Mouse (Mus musculus): Measurements from ENCODE around the gene Psme2. TPM values are rescaled to one million over a fixed set of nuclear protein-coding genes. Genes with fewer than 3 reads are reported as not detected.
A peak's percentile ranks its signal among the peaks of the same experiment; 100 is the strongest.

Gene Psme2
- polyA plus RNA-seq, 1 experiment from 2014 or later, result 222 TPM

GRCm38 (mm10) chr14:55578668-55579269, 12.1 kb downstream of the Psme2 start:
- Histone ChIP-seq H3K27me3 (ENCODE audit: insufficient read depth, low read length) (no peaks in the 10 kb centered on the region), H3K4me2 (ENCODE audit: low read depth, low read length) (peak overlapping the region; percentile 96), H3K36me3 (replicated peaks; ENCODE audit: insufficient read depth, low read length) (peaks cover 22% of the 10 kb centered on the region), H3K9me3 (ENCODE audit: low read length) (no peaks in the 10 kb centered on the region), H3K4me1 (ENCODE audit: insufficient read depth) (peaks cover 23% of the 10 kb centered on the region), H3K4me3 (ENCODE audit: low read depth, low read length) (peak overlapping the region; percentile 80), H3K9ac (replicated peaks) (peak overlapping the region; percentile 94), H3K27ac (ENCODE audit: low read depth) (peak overlapping the region; percentile 85)
- TF ChIP-seq EP300 (IDR thresholded peaks at IDR 0.05; ENCODE audit: low read depth), result no peak
- 0 out of 2 replicates have a peak, but pooled peaks have one; percentile 7 for TF ChIP-seq CTCF (IDR thresholded peaks at IDR 0.05; ENCODE audit: low read depth)
- DNase-seq (peak; percentile 69), ATAC-seq (peak; percentile 56)
- 8% methylated on average over 6 of the region's 6 CpGs for WGBS (ENCODE audit: insufficient replicate concordance)

GRCm38 (mm10) chr14:55577871-55578667, 12.8 kb downstream of the Psme2 start, which contains the start of gene Psme1:
Gene Psme1 (plus strand): TSS chr14:55578123.
- Histone ChIP-seq H3K36me3 (replicated peaks; ENCODE audit: insufficient read depth, low read length) (peaks cover 22% of the 10 kb centered on the region), H3K4me1 (ENCODE audit: insufficient read depth) (peaks cover 21% of the 10 kb centered on the region), H3K4me3 (ENCODE audit: low read depth, low read length) (peak within 1 kb of the TSS; percentile 80), H3K27ac (ENCODE audit: low read depth) (peak within 1 kb of the TSS; percentile 85), H3K9ac (replicated peaks) (peak within 1 kb of the TSS; percentile 94), H3K4me2 (ENCODE audit: low read depth, low read length) (peak within 1 kb of the TSS; percentile 96), H3K9me3 (ENCODE audit: low read length) (no peaks in the 10 kb centered on the region), H3K27me3 (ENCODE audit: insufficient read depth, low read length) (no peaks in the 10 kb centered on the region)
- ATAC-seq (peak; percentile 83), DNase-seq (peak; percentile 83)
- TF ChIP-seq EP300 (IDR thresholded peaks at IDR 0.05; ENCODE audit: low read depth) (peak; percentile 62), CTCF (IDR thresholded peaks at IDR 0.05; ENCODE audit: low read depth) (no peak)
- under 1% methylated on average over 25 of the region's 32 CpGs for WGBS (ENCODE audit: insufficient replicate concordance)

- ATAC-seq, result no peak
- H3K4me1 ChIP-seq (ENCODE audit: insufficient read depth), result peaks cover 21% of the 10 kb centered on the region
- no peak overlapping the region for H3K27ac ChIP-seq (ENCODE audit: low read depth)
- H3K4me2 ChIP-seq (ENCODE audit: low read depth, low read length), result no peak overlapping the region
- H3K4me3 ChIP-seq (ENCODE audit: low read depth, low read length), result no peak overlapping the region
- H3K27me3 ChIP-seq (ENCODE audit: insufficient read depth, low read length), result no peaks in the 10 kb centered on the region
- H3K9me3 ChIP-seq (ENCODE audit: low read length), result no peaks in the 10 kb centered on the region
- no peak for DNase-seq
- TF ChIP-seq EP300 (IDR thresholded peaks at IDR 0.05; ENCODE audit: low read depth) (no peak), CTCF (IDR thresholded peaks at IDR 0.05; ENCODE audit: low read depth) (no peak)
- H3K9ac ChIP-seq (replicated peaks), result no peak overlapping the region
- H3K36me3 ChIP-seq (replicated peaks; ENCODE audit: insufficient read depth, low read length), result peaks cover 15% of the 10 kb centered on the region
- 86% methylated on average over 16 of the region's 16 CpGs for WGBS (ENCODE audit: insufficient replicate concordance)
Observed at GRCm38 (mm10) chr14:55576376-55576775, 14.5 kb downstream of the Psme2 start.

GRCm38 (mm10) chr14:55575711-55576110, 15.2 kb downstream of the Psme2 start:
- Histone ChIP-seq H3K4me2 (ENCODE audit: low read depth, low read length) (no peak overlapping the region), H3K4me1 (ENCODE audit: insufficient read depth) (peaks cover 21% of the 10 kb centered on the region)
- TF ChIP-seq EP300 (IDR thresholded peaks at IDR 0.05; ENCODE audit: low read depth) (no peak), CTCF (IDR thresholded peaks at IDR 0.05; ENCODE audit: low read depth) (no peak)

GRCm38 (mm10) chr14:55575302-55575701, 15.6 kb downstream of the Psme2 start, which contains the start of gene Fitm1:
Gene Fitm1 (plus strand): TSS chr14:55575617.
- Histone ChIP-seq H3K4me2 (ENCODE audit: low read depth, low read length) (no peak within 1 kb of the TSS), H3K9me3 (ENCODE audit: low read length) (no peaks in the 10 kb centered on the region), H3K4me1 (ENCODE audit: insufficient read depth) (peaks cover 21% of the 10 kb centered on the region), H3K27me3 (ENCODE audit: insufficient read depth, low read length) (no peaks in the 10 kb centered on the region), H3K9ac (replicated peaks) (no peak within 1 kb of the TSS), H3K27ac (ENCODE audit: low read depth) (no peak within 1 kb of the TSS), H3K36me3 (replicated peaks; ENCODE audit: insufficient read depth, low read length) (peaks cover 6% of the 10 kb centered on the region), H3K4me3 (ENCODE audit: low read depth, low read length) (no peak within 1 kb of the TSS)
- WGBS (ENCODE audit: insufficient replicate concordance), result 70% methylated on average over 8 of the region's 8 CpGs
- ATAC-seq (no peak), DNase-seq (no peak)
- TF ChIP-seq EP300 (IDR thresholded peaks at IDR 0.05; ENCODE audit: low read depth), result no peak
- TF ChIP-seq CTCF (IDR thresholded peaks at IDR 0.05; ENCODE audit: low read depth), result no peak

More at GRCm38 (mm10) chr14:55575711-55576110, 15.2 kb downstream of the Psme2 start:
- Histone ChIP-seq H3K4me3 (ENCODE audit: low read depth, low read length) (no peak overlapping the region), H3K27ac (ENCODE audit: low read depth) (no peak overlapping the region), H3K9me3 (ENCODE audit: low read length) (no peaks in the 10 kb centered on the region), H3K9ac (replicated peaks) (no peak overlapping the region), H3K36me3 (replicated peaks; ENCODE audit: insufficient read depth, low read length) (peaks cover 8% of the 10 kb centered on the region), H3K27me3 (ENCODE audit: insufficient read depth, low read length) (no peaks in the 10 kb centered on the region)
- no peak for DNase-seq
- 72% methylated on average over 13 of the region's 13 CpGs for WGBS (ENCODE audit: insufficient replicate concordance)
- ATAC-seq, result no peak

GRCm38 (mm10) chr14:55571760-55572159, 19.2 kb downstream of the Psme2 start:
- Histone ChIP-seq H3K27ac (ENCODE audit: low read depth) (peak overlapping the region; percentile 51; the same call in 1 of the 2 replicates), H3K4me2 (ENCODE audit: low read depth, low read length) (no peak overlapping the region), H3K27me3 (ENCODE audit: insufficient read depth, low read length) (no peaks in the 10 kb centered on the region), H3K9me3 (ENCODE audit: low read length) (no peaks in the 10 kb centered on the region), H3K4me1 (ENCODE audit: insufficient read depth) (peaks cover 4% of the 10 kb centered on the region; the same call in 1 of the 2 replicates), H3K9ac (replicated peaks) (no peak overlapping the region), H3K36me3 (replicated peaks; ENCODE audit: insufficient read depth, low read length) (peaks cover 25% of the 10 kb centered on the region), H3K4me3 (ENCODE audit: low read depth, low read length) (no peak overlapping the region)
- no peak for TF ChIP-seq EP300 (IDR thresholded peaks at IDR 0.05; ENCODE audit: low read depth)
- no peak for TF ChIP-seq CTCF (IDR thresholded peaks at IDR 0.05; ENCODE audit: low read depth)
- ATAC-seq, result peak; percentile 53
- DNase-seq, result no peak

All from liver, postnatal 0 days (tissue).